Mouse (Mus musculus) CD4-positive naive resting alpha-beta T cell, adult 57 days (primary cell): ENCODE results near the gene Foxi1. TPM values are rescaled to one million over a fixed set of nuclear protein-coding genes. Genes with fewer than 3 reads are reported as not detected.

ENCODE experiments used
- total RNA-seq: library from RNA; stranded (reverse); gene quantifications from one replicate; pipeline ENCODE4 v1.2.4, GENCODE M21; 2023

The Foxi1 gene
- total RNA-seq: not detected

GRCm38 (mm10) chr11:34207989-34208388, at the start of gene Foxi1:
TSS of gene Foxi1 (minus strand) at chr11:34208089.

Other genes starting within 250 kb of the Foxi1 start
- not detected for gene Kcnmb1, start 245.1 kb downstream of the Foxi1 start, total RNA-seq
- not detected for gene Kcnip1, start 214.9 kb downstream of the Foxi1 start, total RNA-seq
- 259 TPM for gene Lcp2, start 161.2 kb downstream of the Foxi1 start, total RNA-seq
- not detected for gene 4930469K13Rik, start 109.5 kb downstream of the Foxi1 start, total RNA-seq
- gene Fam196b, start 106.7 kb upstream of the Foxi1 start, total RNA-seq: not detected